Mouse (Mus musculus): ENCODE results near the gene Myg1. TPM values are rescaled to one million over a fixed set of nuclear protein-coding genes. Genes with fewer than 3 reads are reported as not detected.

Myg1 gene
- total and polyA plus RNA-seq, 3 experiments = 105 to 132 (median 121) TPM

- H3K27me3 ChIP-seq (replicated peaks) = no peaks in the 10 kb centered on the region
- H3K4me2 ChIP-seq (ENCODE audit: insufficient read depth, low read depth, poor library complexity, severe bottlenecking) = peak overlapping the region; percentile 65
- no peaks in the 10 kb centered on the region for H3K9me3 ChIP-seq (replicated peaks; ENCODE audit: low read length)
- DNase-seq (ENCODE audit: extremely low read depth) = no peak
- peaks cover 36 to 68% of the 10 kb centered on the region in 2 experiments for H3K36me3 ChIP-seq (replicated peaks in 1 of 2; ENCODE audit: control insufficient read depth in 1 of 2, insufficient read depth in 1 of 2, low read length in 1 of 2)
- dilution Hi-C loops (cut with MboI; ENCODE audit: extremely low pct_ligation_motif_present, extremely low pct_unique_long_range_greater_than_20kb, low sequenced_read_pairs) = no loop called here
- TF ChIP-seq USF1 (IDR thresholded peaks at IDR 0.05; ENCODE audit: low read depth, low read length) (no peak), CHD1 (IDR thresholded peaks at IDR 0.05; ENCODE audit: low read depth, low read length) (peak; percentile 74), MXI1 (IDR thresholded peaks at IDR 0.05; ENCODE audit: low read depth, low read length) (peak; percentile 34; the same call in 1 of the 2 replicates), NELFE (IDR thresholded peaks at IDR 0.05; ENCODE audit: low read depth, low read length) (no peak), SIN3A (IDR thresholded peaks at IDR 0.05; ENCODE audit: low read length) (peak; percentile 64; the same call in 1 of the 2 replicates), HCFC1 (IDR thresholded peaks at IDR 0.05; ENCODE audit: low read depth, low read length) (no peak)
- no peak overlapping the region for H3K27ac ChIP-seq (ENCODE audit: insufficient read depth, low read depth)
- H3K4me1 ChIP-seq (ENCODE audit: control insufficient read depth in 1 of 2, insufficient read depth in 2 of 2) = peaks cover 4 to 25% of the 10 kb centered on the region in 2 experiments; a peak in 3 of 4 replicates
- H3K9ac ChIP-seq (ENCODE audit: insufficient read depth, low read depth) = peak overlapping the region; percentile 91
- peaks cover 15% of the 10 kb centered on the region for H3K79me2 ChIP-seq (replicated peaks; ENCODE audit: control insufficient read depth, extremely low read depth, insufficient read depth, poor library complexity, severe bottlenecking)
- in situ Hi-C loops (cut with MboI; ENCODE audit: low pct_ligation_motif_present, low pct_unique_long_range_greater_than_20kb, low sequenced_read_pairs) = no loop called here
- peak overlapping the region; percentile 72 to 98 (median 97) for H3K4me3 ChIP-seq (replicated peaks in 1 of 3; ENCODE audit: low read depth in 2 of 3, low read length in 2 of 3, poor library complexity in 1 of 3)
Measured at GRCm38 (mm10) chr15:102326892-102327291, 4.6 kb upstream of the Myg1 start.

DNA sequence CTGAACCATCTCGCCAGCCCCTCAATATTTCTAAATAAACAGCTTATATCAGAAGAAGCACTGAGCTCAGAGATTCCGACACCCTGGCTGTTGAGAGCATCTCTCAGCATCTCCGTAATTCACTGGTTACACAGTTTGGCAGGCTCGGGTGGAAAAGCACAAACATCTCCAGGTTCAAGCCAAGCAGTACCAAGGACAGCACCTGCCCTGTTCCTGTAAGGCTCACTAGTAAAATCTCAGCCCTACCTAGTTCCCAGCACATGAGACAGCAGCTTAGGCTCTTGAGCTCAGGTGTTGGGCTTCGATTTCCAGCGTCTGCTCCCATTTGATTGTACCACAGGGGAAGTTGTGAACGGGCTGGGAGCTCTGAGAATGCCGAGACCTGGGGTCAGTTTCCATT lies 3.7 kb downstream of the Myg1 start:
- TF ChIP-seq ZMIZ1 (IDR thresholded peaks at IDR 0.05; ENCODE audit: low read depth, low read length) (no peak), BHLHE40 (IDR thresholded peaks at IDR 0.05; ENCODE audit: low read depth, low read length) (no peak), PAX5 (IDR thresholded peaks at IDR 0.05; ENCODE audit: low read length) (no peak), GABPA (IDR thresholded peaks at IDR 0.05; ENCODE audit: insufficient replicate concordance, low read depth, low read length) (no peak), POLR2A (IDR thresholded peaks at IDR 0.05; ENCODE audit: low read depth, low read length) (no peak), ELF1 (IDR thresholded peaks at IDR 0.05; ENCODE audit: low read depth, low read length) (no peak), USF2 (conservative IDR thresholded peaks at IDR 0.05; ENCODE audit: low read depth, low read length) (no peak), MAZ (IDR thresholded peaks at IDR 0.05; ENCODE audit: low read depth, low read length) (no peak), TBP (conservative IDR thresholded peaks at IDR 0.05; ENCODE audit: low read depth, low read length) (no peak), NELFE (IDR thresholded peaks at IDR 0.05; ENCODE audit: low read depth, low read length) (no peak), SIN3A (IDR thresholded peaks at IDR 0.05; ENCODE audit: low read length) (no peak), JUN (IDR thresholded peaks at IDR 0.05; ENCODE audit: insufficient read depth, low read depth, low read length) (no peak), TCF12 (IDR thresholded peaks at IDR 0.05; ENCODE audit: low read depth, low read length) (no peak), ZKSCAN1 (IDR thresholded peaks at IDR 0.05; ENCODE audit: borderline replicate concordance, low read depth, low read length) (no peak), KAT2A (IDR thresholded peaks at IDR 0.05; ENCODE audit: insufficient replicate concordance, low read length) (no peak)
- Histone ChIP-seq H3K4me3 (replicated peaks in 1 of 3; ENCODE audit: low read depth in 2 of 3, low read length in 2 of 3, poor library complexity in 1 of 3) (no peak overlapping the region), H3K9me3 (replicated peaks; ENCODE audit: low read length) (no peaks in the 10 kb centered on the region), H3K27me3 (replicated peaks) (no peaks in the 10 kb centered on the region), H3K9ac (ENCODE audit: insufficient read depth, low read depth) (no peak overlapping the region), H3K4me2 (ENCODE audit: insufficient read depth, low read depth, poor library complexity, severe bottlenecking) (no peak overlapping the region), H3K79me2 (replicated peaks; ENCODE audit: control insufficient read depth, extremely low read depth, insufficient read depth, poor library complexity, severe bottlenecking) (peaks cover 21% of the 10 kb centered on the region), H3K36me3 (replicated peaks in 1 of 2; ENCODE audit: control insufficient read depth in 1 of 2, insufficient read depth in 1 of 2, low read length in 1 of 2) (peaks cover 70 to 87% of the 10 kb centered on the region in 2 experiments), H3K27ac (ENCODE audit: insufficient read depth, low read depth) (no peak overlapping the region), H3K4me1 (ENCODE audit: control insufficient read depth in 1 of 2, insufficient read depth in 2 of 2) (peaks cover 10 to 22% of the 10 kb centered on the region in 2 experiments)
- in situ Hi-C loops (cut with MboI; ENCODE audit: low pct_ligation_motif_present, low pct_unique_long_range_greater_than_20kb, low sequenced_read_pairs) (no loop called here), dilution Hi-C loops (cut with MboI; ENCODE audit: extremely low pct_ligation_motif_present, extremely low pct_unique_long_range_greater_than_20kb, low sequenced_read_pairs) (no loop called here)
- no peak for DNase-seq (ENCODE audit: extremely low read depth)
